25 mouse cellular contexts compared by ENCODE assay signal in genomic region chr12:70908076-70908475, GRCm38 (mm10). TPM values are rescaled to one million over a fixed set of nuclear protein-coding genes. Genes with fewer than 3 reads are reported as not detected.
DNase-seq lines count a peak whose midpoint lies in the region; ATAC-seq and TF ChIP-seq lines count a peak whose summit lies in the region.
"Had no signal": no experiment of that assay in that cellular context is flagged by ENCODE, and none has a peak within 500 bp of the region (broad histone marks: within the 10 kb centered on the region; RNA-seq: fewer than 3 reads in every experiment).

No protein-coding gene starts in this region.

- TF ChIP-seq EP300 in heart, adult 2 months (IDR thresholded peaks at IDR 0.05; ENCODE audit: insufficient read depth, low read depth, low read length) = no peak

- no peak overlapping the region for H3K4me3 ChIP-seq in heart, embryonic 12.5 days
- no peak overlapping the region for H3K4me3 ChIP-seq in heart, adult 2 months
- no peak overlapping the region for H3K4me3 ChIP-seq in kidney, embryonic 15.5 days (replicated peaks)
- H3K4me3 ChIP-seq in stomach, embryonic 15.5 days (replicated peaks) = no peak overlapping the region
- H3K4me3 ChIP-seq: midbrain, embryonic 10.5 days; midbrain, embryonic 15.5 days; neural tube, embryonic 15.5 days had no signal

- 53% methylated on average over 4 of the region's 4 CpGs for WGBS in heart, embryonic 12.5 days
- WGBS in heart, adult 2 months = 55% methylated on average over 4 of the region's 4 CpGs
- WGBS in kidney, embryonic 15.5 days = 57% methylated on average over 4 of the region's 4 CpGs
- 68% methylated on average over 4 of the region's 4 CpGs for WGBS in stomach, embryonic 15.5 days

- peaks cover 8% of the 10 kb centered on the region for H3K36me3 ChIP-seq in heart, embryonic 12.5 days
- H3K36me3 ChIP-seq in heart, adult 2 months (ENCODE audit: control insufficient read depth, insufficient read depth, low read length) = no peaks in the 10 kb centered on the region
- H3K36me3 ChIP-seq in kidney, embryonic 15.5 days = 0 out of 2 replicates have a peak, but pooled peaks cover 5% of the 10 kb centered on the region
- H3K36me3 ChIP-seq in stomach, embryonic 15.5 days = no peaks in the 10 kb centered on the region
- H3K36me3 ChIP-seq: midbrain, embryonic 15.5 days had no signal

- TF ChIP-seq POLR2A in heart, adult 2 months (IDR thresholded peaks at IDR 0.05; ENCODE audit: insufficient read depth, low read depth, low read length) = no peak

- no peaks in the 10 kb centered on the region for H3K79me2 ChIP-seq in heart, adult 2 months (replicated peaks; ENCODE audit: control insufficient read depth, insufficient read depth, low read length)

- TF ChIP-seq CTCF in heart, adult 2 months (IDR thresholded peaks at IDR 0.05) = no peak

- no peak overlapping the region for H3K9ac ChIP-seq in heart, embryonic 12.5 days
- no peak overlapping the region for H3K9ac ChIP-seq in heart, adult 2 months (ENCODE audit: low read depth, low read length)
- no peak overlapping the region for H3K9ac ChIP-seq in kidney, embryonic 15.5 days
- no peak overlapping the region for H3K9ac ChIP-seq in stomach, embryonic 15.5 days
- H3K9ac ChIP-seq: liver, embryonic 14.5 days; lung, embryonic 14.5 days; midbrain, embryonic 15.5 days; neural tube, embryonic 15.5 days had no signal

- 0 out of 2 replicates have a peak, but pooled peaks cover 5% of the 10 kb centered on the region for H3K9me3 ChIP-seq in heart, embryonic 12.5 days (replicated peaks)
- no peaks in the 10 kb centered on the region for H3K9me3 ChIP-seq in kidney, embryonic 15.5 days (replicated peaks)
- no peaks in the 10 kb centered on the region for H3K9me3 ChIP-seq in stomach, embryonic 15.5 days
- H3K9me3 ChIP-seq: G1E; midbrain, embryonic 10.5 days; midbrain, embryonic 15.5 days; neural tube, embryonic 15.5 days had no signal

- DNase-seq in heart, adult 2 months = no peak
- DNase-seq in kidney, postnatal 14 days = no peak
- DNase-seq in R1 (ENCODE audit: low read depth, low spot score) (peak; percentile 45), adipocyte (ENCODE audit: low spot score) (no peak)
- no peak for DNase-seq in urinary bladder, adult 2 months (ENCODE audit: low spot score)
- DNase-seq: adrenal gland, postnatal 25 days; cerebellum, adult 2 months; cerebellum, postnatal 14 days; gastrocnemius, postnatal 10 days; heart, postnatal 10 days; kidney, adult 18-20 months; kidney, postnatal 10 days; liver; lung, embryonic 14.5 days; right cerebral cortex, postnatal 25 days had no signal

- 0 out of 2 replicates have a peak overlapping the region, but pooled peaks have one; percentile 16 for H3K27ac ChIP-seq in heart, embryonic 12.5 days (ENCODE audit: poor library complexity, severe bottlenecking)
- no peak overlapping the region for H3K27ac ChIP-seq in heart, adult 2 months
- no peak overlapping the region for H3K27ac ChIP-seq in kidney, embryonic 15.5 days
- peak overlapping the region; percentile 44; the same call in 1 of the 2 replicates for H3K27ac ChIP-seq in stomach, embryonic 15.5 days
- H3K27ac ChIP-seq: liver, embryonic 14.5 days; midbrain, embryonic 10.5 days; midbrain, embryonic 15.5 days; neural tube, embryonic 15.5 days had no signal

- intact Hi-C loops in heart, adult 2 months (cut with DNase I) = loop anchor here (2.0 kb wide), 1 partner anchor 77 kb away; no protein-coding TSS in a partner anchor

- peak overlapping the region; percentile 17; the same call in 1 of the 2 replicates for H3K4me2 ChIP-seq in heart, embryonic 12.5 days
- no peak overlapping the region for H3K4me2 ChIP-seq in kidney, embryonic 15.5 days
- no peak overlapping the region for H3K4me2 ChIP-seq in stomach, embryonic 15.5 days
- H3K4me2 ChIP-seq: lung, embryonic 14.5 days; midbrain, embryonic 15.5 days; neural tube, embryonic 15.5 days had no signal

- H3K27me3 ChIP-seq in heart, embryonic 12.5 days (replicated peaks) = no peaks in the 10 kb centered on the region
- H3K27me3 ChIP-seq in heart, adult 2 months (ENCODE audit: control insufficient read depth, insufficient read depth, low read length) = no peaks in the 10 kb centered on the region
- H3K27me3 ChIP-seq in kidney, embryonic 15.5 days = no peaks in the 10 kb centered on the region
- H3K27me3 ChIP-seq in stomach, embryonic 15.5 days (replicated peaks) = no peaks in the 10 kb centered on the region
- H3K27me3 ChIP-seq: midbrain, embryonic 15.5 days; neural tube, embryonic 15.5 days had no signal

- ATAC-seq in heart, embryonic 12.5 days (ENCODE audit: insufficient number of reproducible peaks, low FRiP score) = no peak
- ATAC-seq in kidney, embryonic 15.5 days (replicated peaks; ENCODE audit: low FRiP score) = peak; percentile 33; the same call in 1 of the 2 replicates
- no peak for ATAC-seq in stomach, embryonic 15.5 days (ENCODE audit: insufficient read depth, low FRiP score, low read depth)
- ATAC-seq: forebrain, embryonic 16.5 days; hindbrain, embryonic 16.5 days; midbrain, embryonic 15.5 days had no signal

- H3K4me1 ChIP-seq in heart, embryonic 12.5 days (replicated peaks) = peaks cover 14% of the 10 kb centered on the region
- peaks cover 5% of the 10 kb centered on the region for H3K4me1 ChIP-seq in heart, adult 2 months (ENCODE audit: control insufficient read depth, insufficient read depth, low read length)
- peaks cover 15% of the 10 kb centered on the region; the same call in 1 of the 2 replicates for H3K4me1 ChIP-seq in kidney, embryonic 15.5 days
- H3K4me1 ChIP-seq in stomach, embryonic 15.5 days = peaks cover 14% of the 10 kb centered on the region; the same call in 1 of the 2 replicates

RNA-seq across cellular contexts. Expression of gene Actr10, which starts 29.6 kb away (rescaled TPM):
- polyA plus RNA-seq in heart, embryonic 12.5 days (2016; fragmentation: Nextera tagmentation; extraction: Ambion mirVana) = 196 and 197 TPM in 2 replicates
- 100 to 1,000 TPM; 111 to 134 TPM for total RNA-seq in heart, adult 2 months (2021)
- polyA plus RNA-seq in heart, adult 2 months (2012; rRNA removed) = 30.0 and 66.9 TPM in 2 replicates
- polyA plus RNA-seq in kidney, embryonic 15.5 days (2015; fragmentation: Nextera tagmentation; extraction: Ambion mirVana) = 222 and 239 TPM in 2 replicates
- 184 and 210 TPM in 2 replicates for polyA plus RNA-seq in stomach, embryonic 15.5 days (2015; fragmentation: Nextera tagmentation; extraction: Ambion mirVana)
- polyA plus RNA-seq in urinary bladder, adult 2 months (2012; rRNA removed) = 88.2 and 95.6 TPM in 2 replicates

Comparison
In these comparisons a context has a peak if more than half of its experiments do, and no peak if none do; other contexts are left out.
1. H3K27ac ChIP-seq: peak in heart, embryonic 12.5 days (single experiment) and stomach, embryonic 15.5 days (single experiment); none in heart, adult 2 months (single experiment) and kidney, embryonic 15.5 days (single experiment).